Mouse (Mus musculus): ENCODE results near the gene Nup50.

GRCm38 (mm10) chr15:84982888-84983287 is 59.7 kb downstream of the Nup50 start:
- no peak for TF ChIP-seq SIN3A (IDR thresholded peaks at IDR 0.05; ENCODE audit: low read length)
- TF ChIP-seq RAD21 (IDR thresholded peaks at IDR 0.05; ENCODE audit: low read depth, low read length), result no peak
- TF ChIP-seq CTCF (IDR thresholded peaks at IDR 0.05 in 2 of 3, conservative IDR thresholded peaks at IDR 0.05 in 1 of 3; ENCODE audit: control insufficient read depth in 1 of 3, insufficient read depth in 1 of 3, low read depth in 2 of 3, low read length in 3 of 3, poor library complexity in 1 of 3, severe bottlenecking in 1 of 3), result no peak
- no peak for TF ChIP-seq CHD2 (IDR thresholded peaks at IDR 0.05; ENCODE audit: low read length)
- no peak for TF ChIP-seq BHLHE40 (IDR thresholded peaks at IDR 0.05; ENCODE audit: borderline replicate concordance, low read depth, low read length)
- no peak for TF ChIP-seq POLR2A (IDR thresholded peaks at IDR 0.05; ENCODE audit: control insufficient read depth in 1 of 2, insufficient read depth in 1 of 2, low read depth in 1 of 2, low read length in 2 of 2, poor library complexity in 1 of 2)
- TF ChIP-seq JUND (IDR thresholded peaks at IDR 0.05; ENCODE audit: low read depth, low read length), result no peak
- TF ChIP-seq ETS1 (IDR thresholded peaks at IDR 0.05; ENCODE audit: low read depth, low read length), result no peak
